Mouse (Mus musculus) myocyte (in vitro differentiated cells): ENCODE results near the gene Sigmar1. TPM values are rescaled to one million over a fixed set of nuclear protein-coding genes. Genes with fewer than 3 reads are reported as not detected.
A peak's percentile ranks its signal among the peaks of the same experiment; 100 is the strongest.
"Not testable (repeated sequence)": the region's sequence is repeated elsewhere in the genome, so short reads cannot be mapped to it uniquely, and the experiment has no call there.

ENCODE experiments used
- H3K27me3 ChIP-seq: one replicate; pipeline ENCODE4 v1.6.1; 2011; ENCODE audit not compliant: control insufficient read depth, insufficient read depth, insufficient read length
- H3K36me3 ChIP-seq: one replicate; pipeline ENCODE4 v1.6.1; 2011; ENCODE audit not compliant: control insufficient read depth, insufficient read depth
- H3K4me2 ChIP-seq: one replicate; pipeline ENCODE4 v1.6.1; 2011; ENCODE audit warnings: low read depth, control low read depth
- H3K4me3 ChIP-seq: one replicate; pipeline ENCODE4 v1.5.1; 2011; ENCODE audit warnings: mild to moderate bottlenecking, control low read depth, moderate library complexity
- H3K79me2 ChIP-seq: one replicate; pipeline ENCODE4 v1.6.1; 2011; ENCODE audit not compliant: control insufficient read depth, insufficient read depth
- H3ac ChIP-seq: one replicate; pipeline ENCODE4 v1.6.1; 2011; ENCODE audit not compliant: control insufficient read depth, insufficient read length
- CEBPB ChIP-seq: IDR thresholded peaks from 2 replicates; pipeline ENCODE4 v1.6.1; 2011; ENCODE audit warnings: mild to moderate bottlenecking, moderate library complexity; ENCODE audit not compliant: poor library complexity, insufficient read depth, severe bottlenecking
- E2F4 ChIP-seq: IDR thresholded peaks from one replicate; pipeline ENCODE4 v1.6.1; 2011; ENCODE audit warnings: mild to moderate bottlenecking, control low read depth, moderate library complexity; ENCODE audit not compliant: insufficient read depth
- MAX ChIP-seq: IDR thresholded peaks from one replicate; pipeline ENCODE4 v1.6.1; 2011; ENCODE audit warnings: low read depth, mild to moderate bottlenecking, control low read depth
- MYOD1 ChIP-seq, 3 experiments: IDR thresholded peaks; one replicate each; pipeline ENCODE4 v1.6.1; 2011; ENCODE audit warnings: control low read depth in 2 of 3, low read depth in 2 of 3, mild to moderate bottlenecking in 2 of 3, moderate library complexity in 1 of 3; ENCODE audit not compliant: insufficient read length in 2 of 3, control insufficient read depth in 1 of 3
- MYOG ChIP-seq, 3 experiments: IDR thresholded peaks; one replicate each; pipeline ENCODE4 v1.6.1; 2011; ENCODE audit warnings: control low read depth in 2 of 3, low read depth in 2 of 3, mild to moderate bottlenecking in 2 of 3; ENCODE audit not compliant: insufficient read length in 2 of 3, control insufficient read depth in 1 of 3, insufficient read depth in 1 of 3
- POLR2A ChIP-seq: IDR thresholded peaks from one replicate; pipeline ENCODE4 v1.6.1; 2011; ENCODE audit warnings: low read depth, mild to moderate bottlenecking, control low read depth, moderate library complexity; ENCODE audit not compliant: insufficient read length
- POLR2AphosphoS2 ChIP-seq: IDR thresholded peaks from one replicate; pipeline ENCODE4 v1.6.1; 2011; ENCODE audit warnings: low read depth, control low read depth; ENCODE audit not compliant: insufficient read length
- REST ChIP-seq: IDR thresholded peaks from one replicate; pipeline ENCODE4 v1.6.1; 2011; ENCODE audit warnings: mild to moderate bottlenecking, control low read depth, moderate library complexity; ENCODE audit not compliant: insufficient read depth, insufficient read length
- SRF ChIP-seq: IDR thresholded peaks from one replicate; pipeline ENCODE4 v1.6.1; 2011; ENCODE audit warnings: low read depth; ENCODE audit not compliant: control insufficient read depth, insufficient read length
- TCF12 ChIP-seq: IDR thresholded peaks from one replicate; pipeline ENCODE4 v1.6.1; 2011; ENCODE audit warnings: mild to moderate bottlenecking, control low read depth; ENCODE audit not compliant: poor library complexity, insufficient read depth, severe bottlenecking
- TCF3 ChIP-seq: IDR thresholded peaks from one replicate; pipeline ENCODE4 v1.6.1; 2011; ENCODE audit warnings: low read depth, control low read depth; ENCODE audit not compliant: insufficient read length
- USF1 ChIP-seq: IDR thresholded peaks from one replicate; pipeline ENCODE4 v1.6.1; 2011; ENCODE audit warnings: low read depth, mild to moderate bottlenecking, control low read depth, moderate library complexity
- polyA plus RNA-seq: library from polyadenylated mRNA; unstranded; fragments of >200 nt; fragmentation: generic; extraction: Trizol; gene quantifications from one replicate; pipeline ENCODE4 v1.2.1, GENCODE M21; 2012; ENCODE audit warnings: missing spikeins

Gene Sigmar1
- polyA plus RNA-seq, 1 experiment: 98.6 TPM

DNA sequence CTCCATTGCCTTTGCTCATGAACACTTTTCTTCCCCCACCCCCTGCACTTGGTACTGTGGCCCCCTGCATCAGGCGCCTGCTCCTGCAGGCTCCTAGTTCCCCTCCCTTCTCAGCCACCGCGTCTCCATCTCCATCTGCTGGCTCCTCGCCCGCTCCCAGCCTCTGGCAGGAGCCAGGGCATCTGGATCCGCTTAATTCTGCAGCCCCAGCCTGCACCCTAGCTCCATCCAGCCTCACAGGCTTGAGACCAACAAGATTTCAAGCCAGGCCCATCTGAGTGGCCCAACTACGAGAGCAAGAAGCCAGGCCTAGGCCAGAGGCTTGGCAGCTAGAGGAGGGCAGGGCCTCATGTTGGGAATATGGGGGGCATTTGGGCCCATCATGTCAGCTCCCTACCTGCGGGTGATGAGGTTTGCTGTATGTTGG is 6.7 kb upstream of the Sigmar1 start:
- not testable (repeated sequence) for H3K36me3 ChIP-seq, H3K79me2 ChIP-seq, H3K4me3 ChIP-seq, H3ac ChIP-seq, H3K4me2 ChIP-seq
- peaks cover 19% of the 10 kb centered on the region for H3K27me3 ChIP-seq

DNA sequence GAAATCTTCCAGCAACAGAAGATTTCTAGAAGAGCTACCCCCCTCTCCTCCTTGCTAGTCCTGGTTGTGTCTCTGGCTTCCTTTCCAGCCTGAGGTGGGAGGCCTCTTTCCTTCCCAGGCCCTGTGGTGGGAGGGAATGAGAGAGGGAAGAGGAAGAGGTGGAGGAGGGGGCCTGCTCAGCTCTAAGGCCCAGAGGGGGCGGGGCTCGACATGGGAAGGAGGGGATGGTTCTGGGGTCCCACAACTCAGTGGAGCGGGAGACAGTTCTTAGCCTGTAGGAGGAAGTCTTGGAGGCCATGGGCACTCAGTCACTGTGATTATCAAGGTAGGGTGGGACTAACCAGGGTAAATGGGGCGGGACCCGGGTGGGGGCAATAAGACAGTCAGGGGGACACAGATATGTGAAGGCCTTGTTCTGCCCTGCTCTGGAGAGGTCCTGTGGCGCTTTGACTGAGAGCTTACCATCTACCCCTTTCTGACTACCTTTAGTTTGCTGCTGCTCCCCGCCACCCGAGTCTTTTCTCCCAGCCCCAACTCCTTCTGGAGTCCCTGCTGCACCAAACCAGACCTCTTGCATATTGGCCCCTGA is 6.2 kb upstream of the Sigmar1 start:
- no peak for TF ChIP-seq CEBPB
- TF ChIP-seq TCF12: no peak
- TF ChIP-seq POLR2A: no peak
- no peak for TF ChIP-seq SRF
- no peak for TF ChIP-seq TCF3
- TF ChIP-seq E2F4: no peak
- no peak for TF ChIP-seq POLR2AphosphoS2
- TF ChIP-seq MYOD1 (IDR thresholded peaks at IDR 0.05; ENCODE audit: control insufficient read depth in 1 of 3, insufficient read length in 2 of 3, low read depth in 2 of 3): no peak
- TF ChIP-seq MAX: no peak
- TF ChIP-seq REST: no peak
- TF ChIP-seq USF1: no peak
- TF ChIP-seq MYOG (IDR thresholded peaks at IDR 0.05; ENCODE audit: control insufficient read depth in 1 of 3, insufficient read depth in 1 of 3, insufficient read length in 2 of 3, low read depth in 2 of 3): no peak
- H3K27me3 ChIP-seq: peaks cover 19% of the 10 kb centered on the region
- H3K79me2 ChIP-seq: no peaks in the 10 kb centered on the region
- no peaks in the 10 kb centered on the region for H3K36me3 ChIP-seq
- no peak overlapping the region for H3K4me2 ChIP-seq
- H3K4me3 ChIP-seq: no peak overlapping the region
- no peak overlapping the region for H3ac ChIP-seq

DNA sequence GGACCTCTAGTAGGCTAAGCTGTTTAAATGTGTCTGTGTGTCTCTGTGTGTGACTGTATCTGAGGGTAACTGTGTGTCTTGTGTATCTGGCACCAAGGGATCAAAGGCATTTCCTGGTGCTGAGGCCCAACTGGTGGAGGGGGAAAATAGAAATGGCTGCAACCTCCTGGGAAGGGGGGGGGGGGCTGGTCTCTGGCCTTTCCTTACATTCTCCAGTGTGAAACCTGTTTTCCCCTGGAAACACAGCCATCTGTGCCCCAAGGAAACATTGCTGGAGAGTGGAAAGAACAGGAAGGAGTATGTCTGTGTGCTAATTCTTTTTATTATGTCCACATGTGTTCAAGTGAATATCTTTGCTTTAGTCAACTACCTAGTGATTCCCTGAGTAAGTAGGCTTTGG is 5.7 kb upstream of the Sigmar1 start:
- no peak overlapping the region for H3K4me2 ChIP-seq
- H3K27me3 ChIP-seq: peaks cover 19% of the 10 kb centered on the region
- no peaks in the 10 kb centered on the region for H3K36me3 ChIP-seq
- no peaks in the 10 kb centered on the region for H3K79me2 ChIP-seq
- no peak overlapping the region for H3K4me3 ChIP-seq
- TF ChIP-seq MYOD1 (IDR thresholded peaks at IDR 0.05; ENCODE audit: control insufficient read depth in 1 of 3, insufficient read length in 2 of 3, low read depth in 2 of 3): no peak
- no peak for TF ChIP-seq CEBPB
- no peak for TF ChIP-seq TCF12
- TF ChIP-seq REST: no peak
- no peak for TF ChIP-seq POLR2AphosphoS2
- TF ChIP-seq USF1: no peak
- TF ChIP-seq SRF: no peak
- no peak for TF ChIP-seq E2F4
- no peak for TF ChIP-seq MAX
- no peak for TF ChIP-seq TCF3
- no peak for TF ChIP-seq MYOG (IDR thresholded peaks at IDR 0.05; ENCODE audit: control insufficient read depth in 1 of 3, insufficient read depth in 1 of 3, insufficient read length in 2 of 3, low read depth in 2 of 3)
- TF ChIP-seq POLR2A: no peak
- no peak overlapping the region for H3ac ChIP-seq

DNA sequence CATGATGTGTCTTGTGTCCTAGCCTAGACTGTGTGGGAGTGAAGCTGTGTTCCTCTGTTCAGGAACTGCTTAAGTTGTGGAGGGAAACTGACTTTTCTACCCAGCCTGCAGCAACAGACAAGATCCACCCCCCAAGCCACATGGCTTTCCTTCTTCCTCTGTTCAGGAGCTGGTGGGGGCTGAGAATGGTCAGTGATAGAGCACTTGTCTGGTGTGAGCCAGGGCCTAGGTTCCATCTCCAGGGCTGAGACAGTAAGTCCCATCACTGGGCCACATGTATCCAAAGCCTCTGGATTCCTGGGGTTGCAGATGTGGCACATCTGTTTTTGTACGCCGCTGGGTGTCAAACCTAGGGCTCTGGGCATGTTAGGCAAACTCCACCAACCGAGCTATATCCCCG is 5.0 kb upstream of the Sigmar1 start:
- Histone ChIP-seq H3K79me2 (no peaks in the 10 kb centered on the region), H3K4me2 (peak overlapping the region; percentile 63), H3K4me3 (no peak overlapping the region), H3ac (no peak overlapping the region), H3K27me3 (peaks cover 16% of the 10 kb centered on the region), H3K36me3 (no peaks in the 10 kb centered on the region)
- TF ChIP-seq CEBPB (no peak), USF1 (no peak), MAX (no peak), POLR2AphosphoS2 (no peak), REST (no peak), POLR2A (no peak), SRF (no peak), MYOD1 (IDR thresholded peaks at IDR 0.05; ENCODE audit: control insufficient read depth in 1 of 3, insufficient read length in 2 of 3, low read depth in 2 of 3) (no peak), TCF12 (no peak)

DNA sequence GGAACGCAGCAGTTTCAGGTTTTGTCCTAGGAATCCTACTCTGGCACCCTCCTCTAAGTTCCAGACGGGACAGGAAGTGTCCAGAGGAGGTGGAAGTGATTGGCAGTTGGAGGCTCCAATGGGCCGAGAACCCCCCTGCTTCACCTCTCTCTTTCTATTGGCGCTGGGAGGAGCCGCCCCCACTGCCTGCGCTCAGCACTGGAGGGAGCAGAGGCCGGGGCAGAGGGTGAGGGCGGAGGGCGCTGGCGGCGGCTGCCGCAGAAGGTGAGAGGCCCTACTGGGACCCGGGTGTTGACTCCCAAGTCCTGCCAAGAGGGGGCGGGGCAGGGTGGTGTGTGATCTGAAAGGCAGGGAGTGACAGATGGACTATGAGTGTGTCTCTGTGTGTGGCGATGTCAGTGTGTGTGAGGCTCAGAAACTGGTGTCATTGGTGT is 4.3 kb upstream of the Sigmar1 start:
- no peak for TF ChIP-seq E2F4
- no peak for TF ChIP-seq SRF
- no peak for TF ChIP-seq MAX
- no peak for TF ChIP-seq MYOG (IDR thresholded peaks at IDR 0.05; ENCODE audit: control insufficient read depth in 1 of 3, insufficient read depth in 1 of 3, insufficient read length in 2 of 3, low read depth in 2 of 3)
- TF ChIP-seq POLR2A: no peak
- no peak for TF ChIP-seq TCF12
- no peak for TF ChIP-seq POLR2AphosphoS2
- no peak for TF ChIP-seq CEBPB
- TF ChIP-seq MYOD1 (IDR thresholded peaks at IDR 0.05; ENCODE audit: control insufficient read depth in 1 of 3, insufficient read length in 2 of 3, low read depth in 2 of 3): no peak
- no peak for TF ChIP-seq TCF3
- no peak for TF ChIP-seq USF1
- TF ChIP-seq REST: no peak
- Histone ChIP-seq H3K36me3 (no peaks in the 10 kb centered on the region), H3K79me2 (no peaks in the 10 kb centered on the region), H3K4me3 (no peak overlapping the region), H3ac (no peak overlapping the region), H3K27me3 (peaks cover 10% of the 10 kb centered on the region), H3K4me2 (peak overlapping the region; percentile 63)
